ENCODE assay signal across 10 mouse cellular contexts in the genomic region with DNA sequence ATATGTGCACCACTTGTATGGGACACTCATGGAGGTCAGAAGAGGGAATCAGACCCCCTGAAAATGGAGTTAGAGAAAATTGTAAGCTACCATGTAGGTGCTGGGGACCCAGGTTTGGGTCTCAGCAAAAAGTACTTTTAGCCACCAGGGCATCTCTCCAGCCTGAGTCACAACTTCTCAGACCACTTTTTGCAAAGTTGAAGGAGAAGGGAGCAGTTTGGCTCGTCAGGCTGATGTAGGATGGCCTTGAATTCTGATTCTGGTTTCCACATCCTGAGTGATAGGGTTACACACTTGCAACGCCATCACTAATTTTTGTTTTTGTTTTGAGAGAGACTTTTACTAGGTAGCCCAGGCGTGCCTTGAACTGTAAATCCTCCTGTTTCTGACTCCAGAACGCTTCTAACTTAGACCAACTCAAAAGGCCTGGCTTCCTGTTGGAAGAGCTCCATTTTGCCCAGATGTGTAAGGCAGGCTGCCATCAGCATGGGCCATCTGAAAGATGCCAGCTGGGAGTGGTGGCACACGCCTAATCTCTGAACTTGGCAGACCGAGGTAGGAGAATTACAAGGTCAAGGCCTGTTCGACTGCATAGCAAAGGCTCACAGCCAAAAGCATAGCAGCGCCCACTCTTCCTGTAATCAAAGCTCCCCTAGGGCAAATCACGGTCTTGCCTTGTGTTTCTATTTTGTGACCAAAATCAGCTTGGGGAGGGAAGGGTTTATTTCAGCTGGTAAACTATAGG. TPM values are rescaled to one million over a fixed set of nuclear protein-coding genes. Genes with fewer than 3 reads are reported as not detected.
DNase-seq lines count a peak whose midpoint lies in the region; ATAC-seq and TF ChIP-seq lines count a peak whose summit lies in the region.
"Had no signal": no experiment of that assay in that cellular context is flagged by ENCODE, and none has a peak within 500 bp of the region (broad histone marks: within the 10 kb centered on the region; RNA-seq: fewer than 3 reads in every experiment).

No protein-coding gene starts in this region.

- TF ChIP-seq POLR2A in kidney, adult 2 months (IDR thresholded peaks at IDR 0.05; ENCODE audit: low read depth, low read length) = no peak

- 50% methylated on average over 9 of the region's 9 CpGs for WGBS in kidney, adult 2 months
- WGBS in kidney, embryonic 16.5 days = 43% methylated on average over 9 of the region's 9 CpGs
- 38% methylated on average over 9 of the region's 9 CpGs for WGBS in heart, postnatal 0 days
- WGBS in midbrain, embryonic 11.5 days = 86% methylated on average over 9 of the region's 9 CpGs
- WGBS in forebrain, embryonic 13.5 days = 87% methylated on average over 9 of the region's 9 CpGs

- no peaks in the 10 kb centered on the region; the same call in 1 of the 2 replicates for H3K4me1 ChIP-seq in kidney, adult 2 months (ENCODE audit: control insufficient read depth, insufficient read depth, low read length)
- no peaks in the 10 kb centered on the region for H3K4me1 ChIP-seq in kidney, embryonic 16.5 days (ENCODE audit: insufficient read depth, low read length)
- peaks cover 6% of the 10 kb centered on the region; the same call in 1 of the 2 replicates for H3K4me1 ChIP-seq in heart, postnatal 0 days (ENCODE audit: control insufficient read depth, insufficient read depth)
- H3K4me1 ChIP-seq in midbrain, embryonic 11.5 days (ENCODE audit: control insufficient read depth, insufficient read depth, low read length) = no peaks in the 10 kb centered on the region
- H3K4me1 ChIP-seq in forebrain, embryonic 13.5 days = no peaks in the 10 kb centered on the region
- H3K4me1 ChIP-seq: liver, embryonic 13.5 days had no signal

- ATAC-seq in kidney, embryonic 16.5 days (ENCODE audit: low FRiP score, low TSS enrichment) = no peak
- peak; percentile 70 for ATAC-seq in heart, postnatal 0 days (ENCODE audit: insufficient read depth, low read depth)
- ATAC-seq in megakaryocyte-erythroid progenitor cell, adult 5-6 weeks (replicated peaks; ENCODE audit: low FRiP score, low TSS enrichment, poor library complexity, severe bottlenecking) = peak; percentile 58
- no peak for ATAC-seq in midbrain, embryonic 11.5 days (ENCODE audit: low FRiP score)
- no peak for ATAC-seq in forebrain, embryonic 13.5 days

- no peaks in the 10 kb centered on the region for H3K36me3 ChIP-seq in kidney, adult 2 months (ENCODE audit: control insufficient read depth, insufficient read depth, low read length)
- H3K36me3 ChIP-seq in kidney, embryonic 16.5 days (ENCODE audit: insufficient read depth, low read length) = no peaks in the 10 kb centered on the region
- H3K36me3 ChIP-seq in heart, postnatal 0 days (replicated peaks; ENCODE audit: control insufficient read depth, insufficient read depth, low read length) = no peaks in the 10 kb centered on the region
- no peaks in the 10 kb centered on the region for H3K36me3 ChIP-seq in midbrain, embryonic 11.5 days (ENCODE audit: control insufficient read depth, insufficient read depth, low read length)
- H3K36me3 ChIP-seq in forebrain, embryonic 13.5 days (ENCODE audit: poor library complexity, severe bottlenecking) = no peaks in the 10 kb centered on the region
- H3K36me3 ChIP-seq: G1E; liver, embryonic 13.5 days had no signal

- H3K4me3 ChIP-seq in kidney, adult 2 months (ENCODE audit: insufficient read depth, low read depth, low read length) = no peak overlapping the region
- H3K4me3 ChIP-seq in kidney, embryonic 16.5 days (ENCODE audit: low read length) = no peak overlapping the region
- H3K4me3 ChIP-seq in heart, postnatal 0 days (ENCODE audit: low read depth, low read length) = no peak overlapping the region
- no peak overlapping the region for H3K4me3 ChIP-seq in midbrain, embryonic 11.5 days (ENCODE audit: low read depth, low read length)
- no peak overlapping the region for H3K4me3 ChIP-seq in forebrain, embryonic 13.5 days
- H3K4me3 ChIP-seq: liver, embryonic 13.5 days had no signal

- TF ChIP-seq EP300 in heart, postnatal 0 days (IDR thresholded peaks at IDR 0.05; ENCODE audit: low read depth) = no peak

- DNase-seq in kidney, adult 2 months = peak; percentile 71
- peak; percentile 78 for DNase-seq in adrenal gland, postnatal 10 days
- peak; percentile 60 for DNase-seq in heart, postnatal 0 days (ENCODE audit: low spot score)
- DNase-seq in midbrain, embryonic 11.5 days (ENCODE audit: low spot score, missing footprints) = no peak
- no peak for DNase-seq in right cerebral cortex, postnatal 14 days
- DNase-seq: liver, embryonic 13.5 days had no signal

- H3K27ac ChIP-seq in kidney, adult 2 months (ENCODE audit: insufficient read depth, low read depth, low read length) = no peak overlapping the region
- no peak overlapping the region for H3K27ac ChIP-seq in kidney, embryonic 16.5 days (ENCODE audit: low read length)
- peak overlapping the region; percentile 49; the same call in 1 of the 2 replicates for H3K27ac ChIP-seq in heart, postnatal 0 days (ENCODE audit: low read depth)
- no peak overlapping the region for H3K27ac ChIP-seq in midbrain, embryonic 11.5 days (ENCODE audit: low read depth, low read length)
- H3K27ac ChIP-seq in forebrain, embryonic 13.5 days = no peak overlapping the region
- H3K27ac ChIP-seq: liver, embryonic 13.5 days had no signal

- no peak overlapping the region for H3K9ac ChIP-seq in kidney, embryonic 16.5 days (replicated peaks; ENCODE audit: low read length)
- no peak overlapping the region for H3K9ac ChIP-seq in heart, postnatal 0 days (replicated peaks; ENCODE audit: low read depth, low read length)
- H3K9ac ChIP-seq in midbrain, embryonic 11.5 days (ENCODE audit: low read length) = no peak overlapping the region
- H3K9ac ChIP-seq in forebrain, embryonic 13.5 days = no peak overlapping the region
- H3K9ac ChIP-seq: liver, embryonic 13.5 days had no signal

- H3K27me3 ChIP-seq in kidney, adult 2 months (replicated peaks; ENCODE audit: control insufficient read depth, insufficient read depth, low read length) = no peaks in the 10 kb centered on the region
- H3K27me3 ChIP-seq in kidney, embryonic 16.5 days (ENCODE audit: insufficient read depth, low read length) = no peaks in the 10 kb centered on the region
- no peaks in the 10 kb centered on the region for H3K27me3 ChIP-seq in heart, postnatal 0 days (ENCODE audit: control insufficient read depth, insufficient read depth, low read length)
- no peaks in the 10 kb centered on the region for H3K27me3 ChIP-seq in midbrain, embryonic 11.5 days (ENCODE audit: control insufficient read depth, insufficient read depth, low read length)
- H3K27me3 ChIP-seq in forebrain, embryonic 13.5 days = no peaks in the 10 kb centered on the region
- H3K27me3 ChIP-seq: liver, embryonic 13.5 days had no signal

- no peak overlapping the region for H3K4me2 ChIP-seq in kidney, embryonic 16.5 days (replicated peaks; ENCODE audit: low read depth, low read length)
- no peak overlapping the region for H3K4me2 ChIP-seq in heart, postnatal 0 days (ENCODE audit: low read depth, low read length)
- no peak overlapping the region for H3K4me2 ChIP-seq in midbrain, embryonic 11.5 days
- no peak overlapping the region for H3K4me2 ChIP-seq in forebrain, embryonic 13.5 days
- H3K4me2 ChIP-seq: liver, embryonic 13.5 days had no signal

- H3K9me3 ChIP-seq in kidney, embryonic 16.5 days (ENCODE audit: low read length) = no peaks in the 10 kb centered on the region
- no peaks in the 10 kb centered on the region for H3K9me3 ChIP-seq in heart, postnatal 0 days (replicated peaks; ENCODE audit: control insufficient read depth, low read length)
- no peaks in the 10 kb centered on the region for H3K9me3 ChIP-seq in midbrain, embryonic 11.5 days (ENCODE audit: control insufficient read depth, low read length)
- H3K9me3 ChIP-seq in forebrain, embryonic 13.5 days (replicated peaks) = no peaks in the 10 kb centered on the region
- H3K9me3 ChIP-seq: G1E; liver, embryonic 13.5 days had no signal

- no peak for TF ChIP-seq CTCF in kidney, adult 2 months (conservative IDR thresholded peaks at IDR 0.05; ENCODE audit: insufficient read depth, insufficient read length, low read depth, low read length)
- no peak for TF ChIP-seq CTCF in heart, postnatal 0 days (IDR thresholded peaks at IDR 0.05; ENCODE audit: low read depth)

RNA-seq across cellular contexts. Expression of gene Dnajc28, which starts 9.2 kb away (rescaled TPM):
- polyA plus RNA-seq in kidney, adult 2 months (2012; rRNA removed) = 3.9 and 5.9 TPM in 2 replicates
- polyA plus RNA-seq in kidney, embryonic 16.5 days (2015; fragmentation: Nextera tagmentation; extraction: Ambion mirVana) = 3.8 and 4.9 TPM in 2 replicates
- total RNA-seq in adrenal gland, postnatal 10 days (2021) = 10 to 100 TPM; 10.9 to 15.4 TPM
- total RNA-seq in heart, postnatal 0 days (2014; rRNA removed; ENCODE audit: low replicate concordance) = 4.6 and 10.7 TPM in 2 replicates
- 9.9 and 15.2 TPM in 2 replicates for polyA plus RNA-seq in heart, postnatal 0 days (2015; fragmentation: Nextera tagmentation; extraction: Ambion mirVana)
- 2.2 and 2.5 TPM in 2 replicates for total RNA-seq in megakaryocyte-erythroid progenitor cell, adult 5-6 weeks (2014; fragmentation: Nextera tagmentation)
- total RNA-seq in megakaryocyte-erythroid progenitor cell, adult 5-6 weeks (2017) = 3.9 and 5.0 TPM in 2 replicates
- polyA plus RNA-seq in midbrain, embryonic 11.5 days (2014; fragmentation: Nextera tagmentation; extraction: Ambion mirVana) = 5.8 and 6.0 TPM in 2 replicates
- polyA plus RNA-seq in forebrain, embryonic 13.5 days (2015; fragmentation: Nextera tagmentation; extraction: Ambion mirVana) = 7.4 and 7.9 TPM in 2 replicates

RNA-seq across cellular contexts. Expression of gene Tmem50b, which starts 12.1 kb away (rescaled TPM):
- polyA plus RNA-seq in kidney, adult 2 months (2012; rRNA removed) = 39.2 and 40.7 TPM in 2 replicates
- 42.1 and 47.7 TPM in 2 replicates for polyA plus RNA-seq in kidney, embryonic 16.5 days (2015; fragmentation: Nextera tagmentation; extraction: Ambion mirVana)
- 10 to 100 TPM; 33.8 to 38.3 TPM for total RNA-seq in adrenal gland, postnatal 10 days (2021)
- 54.6 and 62.6 TPM in 2 replicates for total RNA-seq in heart, postnatal 0 days (2014; rRNA removed; ENCODE audit: low replicate concordance)
- polyA plus RNA-seq in heart, postnatal 0 days (2015; fragmentation: Nextera tagmentation; extraction: Ambion mirVana) = 51.1 and 55.7 TPM in 2 replicates
- 2.1 and 5.1 TPM in 2 replicates for total RNA-seq in megakaryocyte-erythroid progenitor cell, adult 5-6 weeks (2014; fragmentation: Nextera tagmentation)
- 0.38 and 2.9 TPM in 2 replicates for total RNA-seq in megakaryocyte-erythroid progenitor cell, adult 5-6 weeks (2017)
- polyA plus RNA-seq in midbrain, embryonic 11.5 days (2014; fragmentation: Nextera tagmentation; extraction: Ambion mirVana) = 53.2 and 55.7 TPM in 2 replicates
- 49.9 and 55.6 TPM in 2 replicates for polyA plus RNA-seq in forebrain, embryonic 13.5 days (2015; fragmentation: Nextera tagmentation; extraction: Ambion mirVana)

RNA-seq across cellular contexts. Expression of gene Gart, which starts 37.1 kb away (rescaled TPM):
- 30.3 and 39.4 TPM in 2 replicates for polyA plus RNA-seq in kidney, adult 2 months (2012; rRNA removed)
- 120 and 129 TPM in 2 replicates for polyA plus RNA-seq in kidney, embryonic 16.5 days (2015; fragmentation: Nextera tagmentation; extraction: Ambion mirVana)
- total RNA-seq in adrenal gland, postnatal 10 days (2021) = 10 to 100 TPM; 93.3 to 94.2 TPM
- 37.9 and 45.9 TPM in 2 replicates for total RNA-seq in heart, postnatal 0 days (2014; rRNA removed; ENCODE audit: low replicate concordance)
- 42.2 and 43.9 TPM in 2 replicates for polyA plus RNA-seq in heart, postnatal 0 days (2015; fragmentation: Nextera tagmentation; extraction: Ambion mirVana)
- 238 and 326 TPM in 2 replicates for total RNA-seq in megakaryocyte-erythroid progenitor cell, adult 5-6 weeks (2014; fragmentation: Nextera tagmentation)
- total RNA-seq in megakaryocyte-erythroid progenitor cell, adult 5-6 weeks (2017) = 560 and 702 TPM in 2 replicates
- polyA plus RNA-seq in midbrain, embryonic 11.5 days (2014; fragmentation: Nextera tagmentation; extraction: Ambion mirVana) = 107 and 111 TPM in 2 replicates
- 95.7 and 96.4 TPM in 2 replicates for polyA plus RNA-seq in forebrain, embryonic 13.5 days (2015; fragmentation: Nextera tagmentation; extraction: Ambion mirVana)

RNA-seq across cellular contexts. Expression of gene Son, which starts 37.6 kb away (rescaled TPM):
- 78.0 and 81.9 TPM in 2 replicates for polyA plus RNA-seq in kidney, adult 2 months (2012; rRNA removed)
- polyA plus RNA-seq in kidney, embryonic 16.5 days (2015; fragmentation: Nextera tagmentation; extraction: Ambion mirVana) = 100.0 and 111 TPM in 2 replicates
- total RNA-seq in adrenal gland, postnatal 10 days (2021) = 100 to 1,000 TPM; 169 to 238 TPM
- total RNA-seq in heart, postnatal 0 days (2014; rRNA removed; ENCODE audit: low replicate concordance) = 210 and 243 TPM in 2 replicates
- polyA plus RNA-seq in heart, postnatal 0 days (2015; fragmentation: Nextera tagmentation; extraction: Ambion mirVana) = 65.6 and 69.1 TPM in 2 replicates
- 233 and 272 TPM in 2 replicates for total RNA-seq in megakaryocyte-erythroid progenitor cell, adult 5-6 weeks (2014; fragmentation: Nextera tagmentation)
- total RNA-seq in megakaryocyte-erythroid progenitor cell, adult 5-6 weeks (2017) = 196 and 233 TPM in 2 replicates
- polyA plus RNA-seq in midbrain, embryonic 11.5 days (2014; fragmentation: Nextera tagmentation; extraction: Ambion mirVana) = 144 and 148 TPM in 2 replicates
- polyA plus RNA-seq in forebrain, embryonic 13.5 days (2015; fragmentation: Nextera tagmentation; extraction: Ambion mirVana) = 151 and 154 TPM in 2 replicates

Comparison
In these comparisons a context has a peak if more than half of its experiments do, and no peak if none do; other contexts are left out.
1. DNase-seq: peak in kidney, adult 2 months (single experiment), adrenal gland, postnatal 10 days (single experiment) and heart, postnatal 0 days (single experiment); none in midbrain, embryonic 11.5 days (single experiment) and right cerebral cortex, postnatal 14 days (single experiment).
2. ATAC-seq: peak in heart, postnatal 0 days (single experiment) and megakaryocyte-erythroid progenitor cell, adult 5-6 weeks (single experiment); none in kidney, embryonic 16.5 days (single experiment), midbrain, embryonic 11.5 days (single experiment) and forebrain, embryonic 13.5 days (single experiment).